Mouse (Mus musculus): Measurements from ENCODE around the gene Hcn1.

DNA sequence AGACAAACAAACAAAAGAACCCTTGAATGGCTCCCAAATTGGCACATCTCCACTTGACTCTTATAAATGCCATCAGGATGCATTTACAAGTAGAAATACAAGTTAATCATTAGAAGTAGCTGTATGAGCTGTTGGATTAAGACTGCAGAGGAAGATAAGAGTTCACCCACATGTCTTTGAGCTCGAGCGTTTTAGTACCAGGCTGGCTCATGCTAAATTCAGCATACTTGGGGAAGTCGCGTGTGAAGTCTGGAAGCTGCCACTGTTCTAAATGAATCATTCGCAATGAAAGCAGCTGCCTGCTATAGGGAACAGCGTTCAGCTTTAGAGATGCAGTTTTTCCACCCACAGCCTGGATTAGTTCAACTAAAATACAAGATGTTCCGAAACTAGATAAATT, 57.4 kb downstream of the Hcn1 start:
- TF ChIP-seq CTCF (IDR thresholded peaks at IDR 0.05; ENCODE audit: low read depth) = no peak
- no peak for TF ChIP-seq EP300 (IDR thresholded peaks at IDR 0.05; ENCODE audit: low read depth)
